Mouse (Mus musculus): ENCODE results near the gene Fahd1. TPM values are rescaled to one million over a fixed set of nuclear protein-coding genes. Genes with fewer than 3 reads are reported as not detected.

Fahd1 gene
- polyA plus RNA-seq, 1 experiment = 21.8 TPM

GRCm38 (mm10) chr17:24799476-24799875 is 50.7 kb downstream of the Fahd1 start:
- Histone ChIP-seq H3K4me1 (ENCODE audit: control insufficient read depth, insufficient read depth, low read length) (no peaks in the 10 kb centered on the region), H3K27ac (ENCODE audit: insufficient read depth, low read length) (no peak overlapping the region), H3K4me3 (ENCODE audit: insufficient read depth, low read length) (no peak overlapping the region)
- TF ChIP-seq POLR2A (IDR thresholded peaks at IDR 0.05; ENCODE audit: extremely low read depth, insufficient read depth, low read length) (no peak), CTCF (IDR thresholded peaks at IDR 0.05; ENCODE audit: extremely low read depth, insufficient read depth, low read length) (no peak)

Other genes with a start within 250 kb of the Fahd1 start
- gene Tsc2, start 217.7 kb downstream of the Fahd1 start, polyA plus RNA-seq (2012; rRNA removed) = 163 and 192 TPM in 2 replicates
- 9.7 and 10.8 TPM in 2 replicates for gene Nthl1, start 217.7 kb downstream of the Fahd1 start, polyA plus RNA-seq (2012; rRNA removed)
- gene Slc9a3r2, start 200.0 kb downstream of the Fahd1 start, polyA plus RNA-seq (2012; rRNA removed) = 68.2 and 69.0 TPM in 2 replicates
- gene Npw, start 191.9 kb downstream of the Fahd1 start, polyA plus RNA-seq (2012; rRNA removed) = 0.34 and 0.50 TPM in 2 replicates
- 53.5 and 53.6 TPM in 2 replicates for gene Zfp598, start 180.7 kb downstream of the Fahd1 start, polyA plus RNA-seq (2012; rRNA removed)
- 177 and 184 TPM in 2 replicates for gene Syngr3, start 160.4 kb downstream of the Fahd1 start, polyA plus RNA-seq (2012; rRNA removed)
- 21.1 and 21.5 TPM in 2 replicates for gene Gfer, start 154.2 kb downstream of the Fahd1 start, polyA plus RNA-seq (2012; rRNA removed)
- 5.2 and 6.4 TPM in 2 replicates for gene Noxo1, start 154.1 kb downstream of the Fahd1 start, polyA plus RNA-seq (2012; rRNA removed)
- 53.0 and 53.7 TPM in 2 replicates for gene Tbl3, start 142.7 kb downstream of the Fahd1 start, polyA plus RNA-seq (2012; rRNA removed)
- 0.32 and 0.33 TPM in 2 replicates for gene Rnf151, start 132.3 kb downstream of the Fahd1 start, polyA plus RNA-seq (2012; rRNA removed)
- gene Rps2, start 132.2 kb downstream of the Fahd1 start, polyA plus RNA-seq (2012; rRNA removed) = 980 and 1,011 TPM in 2 replicates
- gene Ndufb10, start 125.9 kb downstream of the Fahd1 start, polyA plus RNA-seq (2012; rRNA removed) = 428 and 431 TPM in 2 replicates
- gene Rpl3l, start 122.5 kb downstream of the Fahd1 start, polyA plus RNA-seq (2012; rRNA removed) = 0.48 and 0.57 TPM in 2 replicates
- 47.3 and 53.0 TPM in 2 replicates for gene Msrb1, start 113.7 kb downstream of the Fahd1 start, polyA plus RNA-seq (2012; rRNA removed)
- gene Hs3st6, start 97.4 kb downstream of the Fahd1 start, polyA plus RNA-seq (2012; rRNA removed) = 0.29 and 0.44 TPM in 2 replicates
- gene Meiob, start 46.1 kb downstream of the Fahd1 start, polyA plus RNA-seq (2012; rRNA removed) = not detected in 2 replicates
- 138 and 151 TPM in 2 replicates for gene Hagh, start 10.2 kb downstream of the Fahd1 start, polyA plus RNA-seq (2012; rRNA removed)
- not detected in 2 replicates for gene Igfals, start 15.6 kb upstream of the Fahd1 start, polyA plus RNA-seq (2012; rRNA removed)
- gene Nubp2, start 36.0 kb upstream of the Fahd1 start, polyA plus RNA-seq (2012; rRNA removed) = 24.6 and 27.3 TPM in 2 replicates
- gene Spsb3, start 36.3 kb upstream of the Fahd1 start, polyA plus RNA-seq (2012; rRNA removed) = 91.9 and 92.7 TPM in 2 replicates
- gene Eme2, start 44.7 kb upstream of the Fahd1 start, polyA plus RNA-seq (2012; rRNA removed) = 62.4 and 65.0 TPM in 2 replicates
- 115 and 117 TPM in 2 replicates for gene Mrps34, start 44.8 kb upstream of the Fahd1 start, polyA plus RNA-seq (2012; rRNA removed)
- gene Nme3, start 46.1 kb upstream of the Fahd1 start, polyA plus RNA-seq (2012; rRNA removed) = 94.5 and 94.7 TPM in 2 replicates
- gene Mapk8ip3, start 86.6 kb upstream of the Fahd1 start, polyA plus RNA-seq (2012; rRNA removed) = 328 and 355 TPM in 2 replicates
- gene Jpt2, start 110.3 kb upstream of the Fahd1 start, polyA plus RNA-seq (2012; rRNA removed) = 4.5 and 6.2 TPM in 2 replicates
- gene Cramp1l, start 165.4 kb upstream of the Fahd1 start, polyA plus RNA-seq (2012; rRNA removed) = 22.0 and 23.1 TPM in 2 replicates
- 22.2 and 22.7 TPM in 2 replicates for gene Ift140, start 165.7 kb upstream of the Fahd1 start, polyA plus RNA-seq (2012; rRNA removed)
- 17.8 and 19.4 TPM in 2 replicates for gene Tmem204, start 233.2 kb upstream of the Fahd1 start, polyA plus RNA-seq (2012; rRNA removed)

All from cortical plate, adult 2 months (tissue).